Mouse (Mus musculus) cerebellum, adult 9-10 months (tissue): ENCODE data around the gene Themis2.
"Not testable (repeated sequence)": the region's sequence is repeated elsewhere in the genome, so short reads cannot be mapped to it uniquely, and the experiment has no call there.

Experiments used
- DNase-seq: peaks from one replicate; pipeline ENCODE4 v3.0.0; 2022

The Themis2 gene

GRCm38 (mm10) chr4:132798666-132799065, 2.5 kb upstream of the Themis2 start:
- DNase-seq: not testable (repeated sequence)

DNA sequence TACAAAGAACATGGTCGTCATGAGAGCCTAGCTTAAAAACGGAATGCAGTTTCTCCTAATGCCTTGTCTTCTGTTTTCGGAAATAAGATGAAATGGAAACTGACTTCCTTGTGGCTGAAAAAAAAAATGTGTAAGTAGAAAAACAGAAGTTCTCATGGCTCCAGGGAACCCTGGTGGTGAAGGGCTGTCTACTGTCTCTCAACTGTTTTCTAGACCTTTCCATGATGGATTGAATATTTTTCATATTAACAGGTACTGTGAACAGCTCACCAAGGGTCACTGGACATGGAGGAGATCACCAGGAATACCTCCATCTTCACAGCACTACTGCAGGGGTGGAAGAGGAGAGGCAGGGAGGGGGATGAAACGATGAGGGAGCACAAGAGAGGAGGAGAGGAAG, 1.8 kb upstream of the Themis2 start:
- no peak for DNase-seq

DNA sequence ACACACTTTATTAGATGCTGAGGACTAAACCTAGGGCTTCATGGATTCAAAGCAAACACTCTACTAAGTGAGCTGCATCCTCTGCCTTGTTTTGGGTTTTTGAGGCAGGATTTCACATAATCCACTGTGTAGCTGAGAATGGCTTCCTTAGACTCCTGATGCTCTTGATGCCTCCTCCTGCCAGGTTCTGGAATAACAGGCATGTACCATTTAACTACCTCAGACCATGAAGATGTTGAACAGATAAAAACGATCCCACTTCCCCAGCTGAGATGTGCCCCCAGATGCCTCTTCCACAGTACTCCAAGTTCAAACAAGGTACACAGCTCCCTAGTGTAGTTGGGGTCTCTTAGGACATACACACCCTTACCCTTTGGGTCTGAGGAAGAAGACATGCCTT, 1.3 kb upstream of the Themis2 start:
- DNase-seq: no peak

GRCm38 (mm10) chr4:132795171-132795570, 1.0 kb downstream of the Themis2 start:
- no peak for DNase-seq

GRCm38 (mm10) chr4:132794760-132795159, 1.4 kb downstream of the Themis2 start:
- no peak for DNase-seq

GRCm38 (mm10) chr4:132794028-132794427, 2.2 kb downstream of the Themis2 start:
- no peak for DNase-seq

DNA sequence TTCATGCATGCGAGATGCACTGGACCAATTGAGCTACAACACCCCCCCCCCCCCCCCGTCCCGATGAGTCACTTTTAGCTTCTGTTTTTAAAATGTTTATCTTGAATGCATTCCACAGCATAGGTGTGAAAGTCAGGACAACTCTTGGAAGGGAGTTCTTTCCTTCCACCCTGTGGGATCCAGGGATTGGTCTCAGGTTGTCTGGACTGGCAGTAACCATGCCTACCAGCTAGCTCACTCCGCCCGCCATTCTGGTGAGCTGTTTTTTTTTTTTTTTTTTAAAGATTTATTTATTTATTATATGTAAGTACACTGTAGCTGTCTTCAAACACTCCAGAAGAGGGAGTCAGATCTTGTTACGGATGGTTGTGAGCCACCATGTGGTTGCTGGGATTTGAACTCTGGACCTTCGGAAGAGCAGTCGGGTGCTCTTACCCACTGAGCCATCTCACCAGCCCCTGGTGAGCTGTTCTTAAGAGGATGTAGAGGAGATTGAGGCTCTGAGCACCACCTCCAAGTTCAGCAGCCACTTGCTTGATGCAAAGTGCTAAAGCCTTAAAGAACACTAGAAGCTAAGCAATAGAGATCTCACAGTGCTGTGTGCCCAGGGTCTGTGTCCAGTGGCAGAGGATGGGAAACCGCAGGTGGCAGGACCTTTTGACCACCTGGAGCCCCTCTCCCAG, 2.7 kb downstream of the Themis2 start:
- DNase-seq: not testable (repeated sequence)

DNA sequence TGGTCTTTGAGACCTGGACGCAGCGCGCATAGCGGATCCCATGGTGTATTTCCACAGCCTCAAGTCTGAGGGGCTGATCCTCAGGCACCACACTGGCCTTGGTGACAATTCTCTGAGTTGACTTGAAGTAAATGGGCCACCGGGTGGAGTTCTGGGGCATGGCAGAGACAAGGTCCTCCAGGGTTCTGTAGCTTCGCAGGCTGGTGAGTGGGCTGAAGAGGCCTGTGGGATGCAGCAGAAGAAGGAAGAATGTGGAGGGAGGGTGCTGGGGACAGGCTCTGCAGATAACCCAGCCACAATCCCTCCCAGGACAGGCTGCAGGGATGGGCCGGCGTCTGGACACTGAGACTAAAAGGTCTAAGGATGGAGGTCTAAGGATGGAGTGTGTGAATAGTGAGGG, 6.5 kb downstream of the Themis2 start:
- no peak for DNase-seq

- DNase-seq: no peak
Observed at GRCm38 (mm10) chr4:132785228-132785627, 11.0 kb downstream of the Themis2 start.

DNA sequence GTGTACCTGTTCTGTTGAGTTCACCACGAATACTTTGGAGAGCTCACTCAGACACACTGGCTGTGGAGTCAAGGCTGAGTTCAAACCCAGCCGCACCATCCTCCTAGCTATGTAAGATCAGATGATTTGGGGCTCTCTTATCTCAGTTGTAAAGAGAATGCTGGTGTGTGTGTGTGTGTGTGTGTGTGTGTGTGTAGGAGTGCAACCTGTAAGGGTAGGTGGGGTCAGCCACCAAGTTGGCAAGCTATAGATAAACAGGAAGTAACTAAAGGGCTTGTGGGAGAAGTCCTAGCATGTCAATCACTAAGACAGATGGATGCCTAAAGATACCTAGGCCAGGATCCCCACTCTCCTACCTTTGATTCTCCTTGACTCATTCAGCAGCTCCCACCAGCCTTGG, 12.5 kb downstream of the Themis2 start:
- DNase-seq: no peak

GRCm38 (mm10) chr4:132780288-132780687, 15.9 kb downstream of the Themis2 start:
- no peak for DNase-seq

GRCm38 (mm10) chr4:132778562-132779201, 17.5 kb downstream of the Themis2 start:
- DNase-seq: no peak

DNA sequence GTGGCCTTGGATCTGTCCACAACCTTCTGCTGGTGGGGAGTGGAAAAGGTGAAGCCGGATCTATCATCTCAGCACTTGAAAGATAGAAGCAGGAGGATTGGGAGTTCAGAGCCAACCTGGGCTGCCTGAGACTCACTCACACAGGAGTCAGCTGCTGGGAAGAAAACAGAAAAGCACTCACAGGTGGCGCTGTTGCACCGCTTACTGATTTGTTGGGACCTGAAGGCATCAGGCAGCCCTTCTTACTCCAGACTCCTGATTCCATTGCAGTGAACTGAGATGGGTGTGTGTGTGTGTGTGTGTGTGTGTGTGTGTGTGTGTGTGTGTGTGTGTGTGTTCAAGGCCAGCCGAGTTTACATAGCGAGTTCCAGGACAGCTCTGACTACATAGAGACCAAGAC, 19.4 kb downstream of the Themis2 start:
- DNase-seq: no peak

DNA sequence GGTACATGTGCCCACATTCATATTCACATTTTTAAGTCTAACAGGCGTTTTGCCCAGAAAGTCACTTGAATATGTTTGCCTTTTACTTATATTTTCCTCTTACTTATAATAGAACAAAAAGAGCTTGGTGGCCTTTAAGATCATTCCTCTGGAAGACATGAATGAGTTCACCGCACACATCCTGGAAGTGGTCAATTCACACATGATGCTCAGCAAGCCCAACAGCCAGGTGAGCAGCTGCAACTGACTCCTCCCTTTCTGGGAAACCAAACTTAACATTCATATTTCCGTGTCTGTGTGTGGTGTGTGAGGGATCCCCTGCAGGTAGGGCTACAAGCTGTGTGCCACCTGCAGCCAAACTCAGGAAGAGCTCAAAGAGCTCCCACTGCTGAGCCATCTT, 21.3 kb downstream of the Themis2 start:
- DNase-seq: no peak

GRCm38 (mm10) chr4:132771776-132772175, 24.4 kb downstream of the Themis2 start:
- no peak for DNase-seq

DNA sequence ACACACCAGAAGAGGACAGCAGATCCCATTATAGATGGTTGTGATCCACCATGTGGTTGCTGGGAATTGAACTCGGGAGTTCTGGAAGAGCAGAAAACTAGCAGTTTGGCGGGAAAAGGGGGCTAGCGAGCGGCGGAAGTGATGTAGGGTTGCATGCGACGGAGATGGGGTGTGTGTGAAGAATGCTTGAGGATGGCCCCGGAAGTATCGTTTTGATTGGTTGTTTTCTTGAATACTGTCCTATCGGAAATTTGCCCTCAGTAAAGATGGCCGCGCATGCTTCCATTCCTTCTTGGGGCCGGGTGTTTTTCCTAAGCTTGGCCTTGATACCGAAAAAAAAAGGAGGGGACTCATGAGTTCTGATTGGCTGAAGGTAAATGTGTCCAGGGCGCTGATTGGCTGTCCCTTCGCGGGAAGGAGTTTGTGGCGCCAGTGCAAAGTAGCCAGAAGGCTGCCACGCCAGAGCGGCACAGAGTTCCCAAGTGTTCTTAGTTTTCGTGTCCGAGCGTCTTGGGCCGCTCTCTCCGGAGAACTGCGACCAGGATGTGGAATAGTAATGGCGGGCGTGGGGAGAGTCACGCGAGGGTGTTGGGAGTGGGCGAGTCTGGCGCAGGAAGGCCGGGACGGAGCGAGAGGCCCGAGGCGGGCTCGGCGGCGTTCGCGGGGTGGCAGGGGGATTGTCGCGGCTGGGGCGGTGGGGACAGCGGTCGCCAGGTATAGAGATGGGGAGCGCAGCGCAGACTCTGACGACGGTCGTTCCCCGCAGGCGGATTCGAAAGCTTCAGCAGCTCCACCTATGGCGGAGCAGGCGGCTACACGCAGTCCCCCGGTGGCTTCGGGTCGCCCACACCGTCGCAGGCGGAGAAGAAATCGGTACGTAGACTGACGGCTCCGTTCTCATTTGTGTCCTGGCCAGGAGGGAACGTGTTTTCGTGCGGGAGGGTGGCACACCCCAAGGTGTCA, 28.0 kb downstream of the Themis2 start, which contains the start of gene Rpa2:
Rpa2 (plus strand) TSS at position 419 of the 963 bp plus-strand sequence.
- peak; percentile 100 for DNase-seq

GRCm38 (mm10) chr4:132763125-132763524, 33.1 kb downstream of the Themis2 start:
- DNase-seq: not testable (repeated sequence)

- DNase-seq: no peak
Observed at GRCm38 (mm10) chr4:132762602-132763001, 33.6 kb downstream of the Themis2 start.

DNA sequence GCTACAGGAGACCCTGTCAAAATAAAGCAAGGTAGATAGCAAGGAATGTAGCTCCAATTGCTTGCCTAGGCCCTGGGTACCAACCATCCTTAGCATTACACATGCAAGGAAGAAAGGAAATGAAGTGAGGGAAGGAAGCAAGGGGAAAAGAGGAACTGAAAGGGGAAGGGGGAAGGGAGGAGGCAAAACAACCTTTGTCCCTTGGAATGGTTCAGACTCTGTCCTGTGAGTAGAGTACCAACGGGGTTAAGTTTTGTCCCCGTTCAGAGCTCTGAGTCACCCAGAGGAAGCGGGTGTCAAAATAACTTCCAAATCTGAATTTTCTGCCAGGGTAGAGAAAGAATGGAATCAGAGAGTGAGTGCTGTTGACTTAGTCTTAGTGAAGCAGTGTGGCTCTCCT, 35.9 kb downstream of the Themis2 start:
- no peak for DNase-seq

- DNase-seq: no peak
Observed at GRCm38 (mm10) chr4:132757633-132758351, 38.4 kb downstream of the Themis2 start.

DNA sequence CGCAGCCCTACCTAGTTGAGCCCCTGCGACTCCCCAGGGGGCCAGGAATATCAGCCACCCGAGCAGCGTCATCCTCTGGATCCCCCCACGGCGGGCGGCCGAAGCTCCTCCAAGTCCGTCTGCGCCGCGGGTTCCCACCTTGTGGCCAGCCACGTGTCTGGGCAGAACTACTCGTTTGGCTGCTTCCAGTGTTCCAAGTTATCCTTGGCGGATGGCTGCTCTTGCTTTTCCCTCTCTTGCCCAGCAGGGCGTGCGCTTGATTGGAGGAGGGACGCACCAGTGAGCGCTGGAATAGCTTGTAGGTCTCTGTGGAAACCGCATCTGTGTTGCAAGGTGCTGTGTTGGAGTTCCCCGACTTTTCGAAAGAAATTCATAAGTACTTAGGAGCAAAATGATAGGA, 39.2 kb downstream of the Themis2 start, which contains the start of gene Smpdl3b:
Smpdl3b (minus strand) TSS at position 279 of the 400 bp plus-strand sequence.
- DNase-seq: peak; percentile 34

DNA sequence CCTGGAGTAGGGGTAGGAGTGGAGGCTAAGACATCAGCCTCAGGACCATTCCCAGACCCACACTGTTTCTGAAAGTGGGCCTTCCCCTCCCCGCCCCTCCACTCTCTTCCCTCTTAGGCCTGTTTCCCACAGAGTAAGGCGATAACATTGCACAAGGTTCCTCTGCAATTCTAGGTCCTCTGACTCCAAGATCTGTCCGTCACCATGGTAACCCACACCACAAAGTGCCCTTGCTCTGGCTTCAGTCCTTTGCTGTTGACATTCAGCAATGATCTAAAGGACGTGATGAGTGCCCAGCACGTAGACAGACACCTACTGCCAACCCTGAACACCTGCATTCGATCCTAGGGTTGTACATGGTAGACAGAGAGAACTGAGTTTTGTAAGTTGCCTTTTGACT, 43.2 kb downstream of the Themis2 start:
- DNase-seq: no peak
